Mouse (Mus musculus): ENCODE measurements around the gene Smcr8.

- no peak for TF ChIP-seq CTCF (IDR thresholded peaks at IDR 0.05; ENCODE audit: low read depth)
- no peak for TF ChIP-seq EP300 (IDR thresholded peaks at IDR 0.05; ENCODE audit: low read depth)
Measured at GRCm38 (mm10) chr11:60770776-60771175, 6.5 kb upstream of the Smcr8 start.
